Mouse (Mus musculus) c-Kit-positive CD71-positive TER-119-negative erythroid progenitor cells, embryonic 14.5 days (primary cell): Measurements from ENCODE around the gene Rnf41.

ENCODE experiments used
- DNase-seq: peaks from one replicate; pipeline ENCODE4 v3.0.0-alpha.2; 2013; ENCODE audit warnings: low read depth

The Rnf41 gene

GRCm38 (mm10) chr10:128388941-128389340 is 22.5 kb upstream of the Rnf41 start:
- no peak for DNase-seq

DNA sequence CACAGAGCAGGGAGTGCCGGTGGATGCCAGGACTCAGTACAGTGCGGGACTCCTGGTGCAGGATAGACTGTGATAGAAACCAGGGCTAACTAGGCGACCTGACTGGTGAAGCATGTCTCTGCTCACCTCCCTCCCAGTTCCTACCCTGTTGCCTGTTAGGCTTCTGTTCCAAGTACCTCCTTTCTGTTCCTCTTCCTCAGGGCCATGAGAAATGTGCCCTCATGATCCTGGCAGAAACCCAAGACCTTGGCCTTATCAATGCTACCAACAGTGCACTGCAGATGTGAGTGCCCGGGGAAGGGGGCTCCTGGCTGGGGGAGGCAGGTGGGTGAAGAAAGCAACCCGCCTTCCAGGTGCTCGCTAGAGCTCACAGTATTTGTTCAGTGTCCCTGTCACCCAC is 21.9 kb upstream of the Rnf41 start:
- DNase-seq, result no peak

DNA sequence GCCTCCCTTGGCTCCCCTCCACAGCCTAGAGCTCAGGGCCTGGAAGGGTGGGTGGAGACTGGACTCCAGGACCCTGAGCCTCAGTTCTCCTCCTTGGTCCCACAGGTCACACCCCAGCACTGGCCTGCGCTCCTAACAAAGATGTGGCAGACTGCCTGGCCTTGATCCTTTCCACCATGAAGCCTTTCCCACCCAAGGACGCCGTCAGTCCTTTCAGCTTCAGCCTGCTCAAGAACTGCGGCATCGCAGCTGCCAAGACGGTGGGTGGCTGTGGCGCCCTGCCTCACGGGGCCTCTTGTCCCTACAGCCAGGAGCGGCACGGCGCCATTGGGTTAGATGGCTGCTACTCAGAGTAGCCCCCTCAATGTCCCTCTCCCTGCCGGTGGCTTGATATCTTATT is 21.1 kb upstream of the Rnf41 start:
- DNase-seq, result no peak

GRCm38 (mm10) chr10:128391850-128392249 is 19.6 kb upstream of the Rnf41 start:
- no peak for DNase-seq

GRCm38 (mm10) chr10:128396017-128396673 is 15.3 kb upstream of the Rnf41 start:
- DNase-seq, result no peak

DNA sequence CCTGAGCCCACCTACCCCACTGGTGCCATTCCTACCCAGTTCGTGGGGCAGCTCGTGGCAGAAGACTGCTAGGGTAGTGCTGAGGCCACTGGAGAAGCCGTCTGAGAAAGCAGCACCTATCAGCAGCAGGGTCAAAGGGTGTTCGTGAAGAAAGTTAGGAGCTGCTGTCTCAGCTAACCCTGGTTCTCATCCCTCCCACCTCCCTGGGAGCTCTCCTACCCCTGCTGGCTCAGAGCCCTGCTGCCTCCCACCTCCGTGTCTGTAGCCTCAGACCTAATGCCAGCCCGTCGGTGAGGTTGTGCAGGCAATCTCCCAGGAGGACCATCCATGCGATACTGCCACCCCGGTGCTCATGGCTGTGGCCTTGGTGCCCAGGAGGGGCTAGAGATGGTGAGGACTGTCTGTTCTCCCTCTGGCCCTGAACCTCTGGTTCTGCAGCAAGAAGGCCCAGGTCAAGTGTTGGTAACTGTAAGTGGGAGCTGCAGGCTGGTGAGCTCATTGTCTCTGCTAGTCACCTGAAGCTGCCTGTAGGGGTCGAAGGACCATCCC is 14.7 kb upstream of the Rnf41 start:
- no peak for DNase-seq

DNA sequence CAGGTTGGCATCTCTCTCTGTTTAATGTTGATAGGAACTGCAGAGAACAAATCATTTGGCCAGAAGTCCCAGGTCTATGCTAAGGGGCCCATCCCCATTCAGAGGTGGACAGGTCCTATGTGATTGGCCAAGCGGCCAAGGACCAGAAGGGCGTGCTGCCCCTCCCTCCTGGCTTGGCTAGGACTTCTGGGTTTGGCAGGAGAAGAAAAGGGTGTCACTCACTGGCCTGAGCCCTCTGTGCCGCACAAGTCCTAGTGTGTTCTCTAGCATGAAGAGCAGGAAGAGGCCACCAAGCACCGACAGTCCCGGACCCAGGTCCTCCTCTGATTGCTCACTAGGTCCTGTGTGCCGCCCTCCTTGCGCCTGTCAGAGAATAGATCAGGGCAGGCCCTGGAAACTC is 14.0 kb upstream of the Rnf41 start:
- DNase-seq, result no peak

- DNase-seq, result no peak
Observed at GRCm38 (mm10) chr10:128400338-128400737, 11.1 kb upstream of the Rnf41 start.

- no peak for DNase-seq
Observed at GRCm38 (mm10) chr10:128401056-128401455, 10.4 kb upstream of the Rnf41 start, which contains the start of gene Slc39a5. Slc39a5 (minus strand) TSS chr10:128401229.

GRCm38 (mm10) chr10:128401638-128402037 is 9.8 kb upstream of the Rnf41 start:
- no peak for DNase-seq

DNA sequence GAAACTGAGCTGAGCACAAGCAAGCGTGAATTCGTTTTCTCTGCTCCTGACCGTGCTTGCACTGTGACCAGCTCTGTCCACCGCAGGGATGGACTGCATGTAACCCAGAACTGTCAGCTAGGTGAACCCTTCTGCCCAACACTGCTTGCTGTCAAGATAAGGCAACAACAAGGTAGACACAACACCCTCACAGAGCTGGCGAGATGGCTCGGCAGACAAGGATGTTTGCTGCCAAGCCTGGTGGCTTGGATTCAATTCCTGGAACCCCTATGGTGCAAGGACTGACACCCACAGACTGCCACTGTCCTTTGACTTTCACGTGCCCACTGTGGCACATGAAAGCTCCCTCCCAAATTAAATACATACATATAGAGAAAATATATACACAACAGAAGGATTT is 7.5 kb upstream of the Rnf41 start:
- DNase-seq, result no peak

GRCm38 (mm10) chr10:128408591-128409535 is 2.6 kb upstream of the Rnf41 start:
- peak; percentile 32 for DNase-seq

DNA sequence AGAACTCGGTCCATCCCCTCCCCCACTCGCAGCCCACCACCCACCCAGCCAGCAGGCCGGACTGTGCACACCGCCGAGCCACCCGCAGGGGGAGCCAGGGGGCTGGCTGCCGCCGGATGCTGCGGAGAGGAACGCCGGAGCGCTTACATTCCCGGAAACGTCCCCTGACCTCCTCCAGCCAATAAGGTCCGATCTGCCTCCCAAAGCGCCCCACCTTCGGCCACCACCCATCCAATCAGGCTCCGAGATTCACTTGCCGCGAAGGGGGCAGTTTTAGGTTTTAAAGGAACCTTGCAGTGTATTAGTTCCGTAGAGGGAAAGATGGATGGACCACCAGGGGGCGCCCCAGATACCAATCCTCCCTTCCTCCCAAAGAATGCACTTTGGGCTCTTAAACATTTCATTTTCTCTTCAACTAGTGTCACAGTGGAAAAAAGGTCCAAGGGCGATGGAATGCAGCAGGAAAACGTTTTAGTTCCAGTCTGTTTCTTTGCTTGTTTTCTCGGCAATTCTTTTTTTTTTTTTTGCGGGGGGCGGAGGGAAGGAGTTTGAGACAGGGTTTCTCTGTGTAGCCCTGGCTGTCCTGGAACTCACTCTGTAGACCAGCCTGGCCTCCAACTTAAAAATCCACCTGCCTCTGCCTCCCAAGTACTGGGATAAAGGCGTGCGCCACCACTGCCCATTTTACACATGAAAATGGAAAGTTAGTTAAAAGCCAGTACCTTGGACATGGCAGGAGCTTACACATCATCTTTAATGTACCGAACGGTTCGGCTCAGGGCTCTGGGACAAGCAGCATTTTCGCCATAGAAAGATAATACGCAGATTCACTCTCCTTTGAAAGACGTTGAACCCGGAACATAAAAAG is 1.5 kb upstream of the Rnf41 start:
- DNase-seq, result peak; percentile 98

DNA sequence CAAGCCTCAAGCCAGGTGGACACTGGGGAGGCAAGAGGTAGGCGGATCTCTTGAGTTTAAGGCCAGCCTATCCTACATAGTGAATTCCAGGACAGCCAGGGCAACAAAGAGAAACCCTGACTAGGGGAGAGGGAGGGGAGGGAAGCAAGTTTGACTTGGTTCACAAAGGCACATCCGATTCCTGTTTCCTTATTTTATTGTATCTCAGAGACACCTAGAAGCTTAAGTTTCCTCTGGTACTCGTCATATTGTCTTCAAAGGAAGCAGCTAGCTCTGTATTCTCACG is 954 bp upstream of the Rnf41 start:
- no peak for DNase-seq

- DNase-seq, result no peak
Observed at GRCm38 (mm10) chr10:128412055-128412381, 561 bp downstream of the Rnf41 start.

DNA sequence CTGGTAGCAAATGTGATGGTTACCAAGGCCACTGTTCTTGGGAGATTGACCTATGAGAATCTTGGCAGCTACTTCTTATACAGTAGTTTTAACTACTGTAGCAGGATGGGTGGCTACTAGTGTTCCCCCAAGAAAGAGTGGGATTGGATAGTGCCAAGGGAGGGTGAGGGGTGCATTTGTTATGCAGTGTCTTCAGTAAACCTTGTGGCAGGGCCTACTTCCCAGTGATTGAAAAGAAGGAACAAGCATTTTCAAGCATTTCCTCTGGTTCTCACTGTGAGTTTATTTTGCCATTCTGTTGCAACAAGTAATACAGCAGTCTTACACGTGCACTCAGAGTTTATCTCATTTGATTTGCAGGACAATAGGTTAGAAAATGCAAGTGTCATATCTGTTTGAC is 1.1 kb downstream of the Rnf41 start:
- no peak for DNase-seq

- no peak for DNase-seq
Observed at GRCm38 (mm10) chr10:128413076-128413475, 1.6 kb downstream of the Rnf41 start.

- no peak for DNase-seq
Observed at GRCm38 (mm10) chr10:128414848-128415247, 3.4 kb downstream of the Rnf41 start.

DNA sequence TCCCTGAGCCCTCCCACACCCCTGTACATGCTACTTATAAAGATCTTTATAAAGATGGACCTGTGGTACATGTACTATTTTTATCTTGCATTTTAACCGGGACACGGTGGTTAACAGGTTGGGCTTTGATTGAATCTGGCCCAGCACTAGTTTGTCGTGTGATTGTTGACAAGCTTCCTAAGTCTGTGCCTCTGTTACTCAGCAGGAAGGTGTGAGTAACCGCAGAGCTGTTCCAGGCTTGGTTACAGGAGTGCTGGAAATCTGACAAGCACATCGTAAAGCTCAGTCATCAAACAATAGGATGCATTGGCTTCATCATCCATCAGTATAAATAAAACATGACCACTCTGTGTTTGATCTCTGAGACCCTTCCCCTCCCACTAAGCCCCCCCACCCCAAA is 11.0 kb downstream of the Rnf41 start:
- no peak for DNase-seq

- DNase-seq, result no peak
Observed at GRCm38 (mm10) chr10:128424604-128425003, 13.1 kb downstream of the Rnf41 start.

DNA sequence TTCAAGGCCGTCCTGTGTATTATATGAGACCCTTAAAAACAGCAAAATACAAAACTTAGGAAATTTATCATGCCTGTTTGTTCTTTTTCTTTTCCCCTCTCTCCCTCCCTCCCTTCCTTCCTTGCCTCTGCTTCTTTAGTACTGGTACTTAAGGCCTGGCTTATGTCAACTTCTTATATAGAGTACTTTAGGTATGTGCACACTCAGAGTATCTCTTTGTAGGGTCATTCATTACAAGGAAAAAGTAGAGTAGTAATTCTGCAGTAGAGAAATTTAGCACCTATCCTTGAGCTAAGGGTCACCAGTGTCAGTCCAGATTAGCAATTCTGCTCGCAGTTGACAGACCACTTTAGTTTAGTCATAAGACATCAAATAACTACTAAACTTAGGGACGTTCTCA is 13.8 kb downstream of the Rnf41 start:
- no peak for DNase-seq

- DNase-seq, result no peak
Observed at GRCm38 (mm10) chr10:128429052-128429451, 17.6 kb downstream of the Rnf41 start.
